Mouse (Mus musculus) stomach, postnatal 0 days (tissue): Measurements from ENCODE around the gene Mgat5. TPM values are rescaled to one million over a fixed set of nuclear protein-coding genes. Genes with fewer than 3 reads are reported as not detected.

Experiments
- ATAC-seq: fragments of 200-750 bp; cut with Nextera tagmentation; 2 replicates; pipeline ENCODE4 v1.8.0; 2017; ENCODE audit not compliant: low FRiP score, low TSS enrichment
- DNase-seq: peaks from one replicate; pipeline ENCODE4 v3.0.0-alpha.2; 2016; ENCODE audit warnings: low spot score
- H3K27ac ChIP-seq: fragments of 300-500 bp; sonication (generic); replicated peaks from 2 replicates; pipeline ENCODE4 v1.5.1; 2014; ENCODE audit warnings: mild to moderate bottlenecking, control low read depth
- H3K27me3 ChIP-seq: fragments of 300-500 bp; sonication (generic); 2 replicates; pipeline ENCODE4 v1.6.1; 2014; ENCODE audit warnings: low read length; ENCODE audit not compliant: control insufficient read depth, insufficient read depth
- H3K36me3 ChIP-seq: fragments of 300-500 bp; sonication (generic); 2 replicates; pipeline ENCODE4 v1.6.1; 2014; ENCODE audit warnings: low read length, mixed read lengths; ENCODE audit not compliant: control insufficient read depth, insufficient read depth
- H3K4me1 ChIP-seq: fragments of 300-500 bp; sonication (generic); replicated peaks from 2 replicates; pipeline ENCODE4 v1.6.1; 2014; ENCODE audit warnings: antibody characterized with exemption; ENCODE audit not compliant: control insufficient read depth, insufficient read depth
- H3K4me2 ChIP-seq: fragments of 300-500 bp; sonication (generic); replicated peaks from 2 replicates; pipeline ENCODE4 v1.6.1; 2014; ENCODE audit warnings: low read depth, mild to moderate bottlenecking, control low read depth, moderate library complexity
- H3K4me3 ChIP-seq: fragments of 300-500 bp; sonication (generic); 2 replicates; pipeline ENCODE4 v1.5.1; 2014; ENCODE audit warnings: low read depth, low read length, control low read depth
- H3K9ac ChIP-seq: fragments of 300-500 bp; sonication (generic); 2 replicates; pipeline ENCODE4 v1.6.1; 2014; ENCODE audit warnings: mild to moderate bottlenecking, low read length, control low read depth, mixed read lengths
- H3K9me3 ChIP-seq: fragments of 300-500 bp; sonication (generic); 2 replicates; pipeline ENCODE4 v1.6.1; 2016; ENCODE audit warnings: low read length; ENCODE audit not compliant: control insufficient read depth
- CTCF ChIP-seq: IDR thresholded peaks from 2 replicates; pipeline ENCODE4 v1.5.1; 2016; ENCODE audit warnings: antibody characterized with exemption, low read depth, mild to moderate bottlenecking, moderate library complexity
- EP300 ChIP-seq: optimal IDR thresholded peaks from 2 replicates; pipeline ENCODE3; 2016; ENCODE audit warnings: antibody characterized with exemption
- WGBS: fragments of 180-500 bp; shearing (Covaris S2); extraction: QIAGEN DNeasy Blood & Tissue Kit; methylation state at CpG from one replicate; pipeline ENCODE4 v1.1.7; 2014; 5-methylcytosine and 5-hydroxymethylcytosine counted together
- polyA plus RNA-seq: library from polyadenylated mRNA; unstranded; fragments of >200 nt; fragmentation: Nextera tagmentation; extraction: Ambion mirVana; gene quantifications from 2 replicates; pipeline ENCODE4 v1.2.1, GENCODE M21; 2015

The Mgat5 gene
- polyA plus RNA-seq, 1 experiment from 2014 or later = 2.0 TPM

GRCm38 (mm10) chr1:127444836-127445485 is 240.1 kb downstream of the Mgat5 start:
- Histone ChIP-seq H3K9me3 (no peaks in the 10 kb centered on the region), H3K4me3 (no peak overlapping the region), H3K36me3 (peaks cover 5% of the 10 kb centered on the region; the same call in 1 of the 2 replicates), H3K27ac (no peak overlapping the region), H3K4me1 (no peaks in the 10 kb centered on the region), H3K4me2 (no peak overlapping the region), H3K9ac (no peak overlapping the region), H3K27me3 (no peaks in the 10 kb centered on the region)
- DNase-seq (no peak), ATAC-seq (no peak)
- WGBS = 54% methylated on average over 5 of the region's 5 CpGs
- TF ChIP-seq CTCF = no peak
- no peak for TF ChIP-seq EP300

GRCm38 (mm10) chr1:127453397-127453796 is 248.6 kb downstream of the Mgat5 start:
- WGBS = 92% methylated on average over 6 of the region's 6 CpGs
- Histone ChIP-seq H3K4me3 (no peak overlapping the region), H3K9ac (no peak overlapping the region), H3K4me2 (no peak overlapping the region), H3K36me3 (no peaks in the 10 kb centered on the region), H3K27ac (no peak overlapping the region), H3K27me3 (no peaks in the 10 kb centered on the region), H3K9me3 (no peaks in the 10 kb centered on the region), H3K4me1 (no peaks in the 10 kb centered on the region)
- TF ChIP-seq EP300 (no peak), CTCF (no peak)
- no peak for ATAC-seq
- DNase-seq = no peak

GRCm38 (mm10) chr1:127459015-127459451 is 254.2 kb downstream of the Mgat5 start:
- Histone ChIP-seq H3K9ac (no peak overlapping the region), H3K4me2 (no peak overlapping the region), H3K27ac (no peak overlapping the region), H3K9me3 (no peaks in the 10 kb centered on the region), H3K4me1 (no peaks in the 10 kb centered on the region), H3K4me3 (no peak overlapping the region), H3K36me3 (peaks cover 4% of the 10 kb centered on the region; the same call in 1 of the 2 replicates), H3K27me3 (no peaks in the 10 kb centered on the region)
- DNase-seq (peak; percentile 54), ATAC-seq (peak; percentile 54)
- peak; percentile 95 for TF ChIP-seq CTCF
- no peak for TF ChIP-seq EP300
- WGBS = 14% methylated on average over 6 of the region's 6 CpGs

GRCm38 (mm10) chr1:127459576-127459975 is 254.8 kb downstream of the Mgat5 start:
- no peak for DNase-seq
- Histone ChIP-seq H3K4me2 (no peak overlapping the region), H3K9ac (no peak overlapping the region), H3K27ac (no peak overlapping the region), H3K36me3 (peaks cover 4% of the 10 kb centered on the region; the same call in 1 of the 2 replicates), H3K4me3 (no peak overlapping the region), H3K4me1 (no peaks in the 10 kb centered on the region), H3K27me3 (no peaks in the 10 kb centered on the region), H3K9me3 (no peaks in the 10 kb centered on the region)
- no peak for ATAC-seq
- WGBS = 88% methylated on average over 7 of the region's 7 CpGs
- no peak for TF ChIP-seq EP300
- no peak for TF ChIP-seq CTCF

- H3K4me1 ChIP-seq = no peaks in the 10 kb centered on the region
- no peak overlapping the region for H3K9ac ChIP-seq
- H3K36me3 ChIP-seq = peaks cover 4% of the 10 kb centered on the region; the same call in 1 of the 2 replicates
- H3K4me2 ChIP-seq = no peak overlapping the region
- ATAC-seq = no peak
- no peak for DNase-seq
- no peak overlapping the region for H3K27ac ChIP-seq
- no peaks in the 10 kb centered on the region for H3K27me3 ChIP-seq
- no peak overlapping the region for H3K4me3 ChIP-seq
- no peaks in the 10 kb centered on the region for H3K9me3 ChIP-seq
- TF ChIP-seq CTCF (no peak), EP300 (no peak)
- 83% methylated on average over 9 of the region's 9 CpGs for WGBS
Measured at GRCm38 (mm10) chr1:127461017-127461416, 256.2 kb downstream of the Mgat5 start.

GRCm38 (mm10) chr1:127464041-127464440 is 259.2 kb downstream of the Mgat5 start:
- no peak for ATAC-seq
- H3K27me3 ChIP-seq = no peaks in the 10 kb centered on the region
- peaks cover 4% of the 10 kb centered on the region; the same call in 1 of the 2 replicates for H3K36me3 ChIP-seq
- 70% methylated on average over 6 of the region's 6 CpGs for WGBS
- no peaks in the 10 kb centered on the region for H3K4me1 ChIP-seq
- no peak overlapping the region for H3K4me2 ChIP-seq
- H3K4me3 ChIP-seq = no peak overlapping the region
- no peak overlapping the region for H3K27ac ChIP-seq
- no peaks in the 10 kb centered on the region for H3K9me3 ChIP-seq
- H3K9ac ChIP-seq = no peak overlapping the region
- TF ChIP-seq CTCF (no peak), EP300 (no peak)
- DNase-seq = no peak
